Mouse (Mus musculus) urinary bladder, postnatal 4 days (tissue): ENCODE data around the gene Agbl2.

ENCODE experiments used
- DNase-seq, 2 experiments: peaks; one replicate each; pipeline ENCODE4 v3.0.0; 2021 to 2022; ENCODE audit warnings: low spot score in 2 of 2

The Agbl2 gene

DNA sequence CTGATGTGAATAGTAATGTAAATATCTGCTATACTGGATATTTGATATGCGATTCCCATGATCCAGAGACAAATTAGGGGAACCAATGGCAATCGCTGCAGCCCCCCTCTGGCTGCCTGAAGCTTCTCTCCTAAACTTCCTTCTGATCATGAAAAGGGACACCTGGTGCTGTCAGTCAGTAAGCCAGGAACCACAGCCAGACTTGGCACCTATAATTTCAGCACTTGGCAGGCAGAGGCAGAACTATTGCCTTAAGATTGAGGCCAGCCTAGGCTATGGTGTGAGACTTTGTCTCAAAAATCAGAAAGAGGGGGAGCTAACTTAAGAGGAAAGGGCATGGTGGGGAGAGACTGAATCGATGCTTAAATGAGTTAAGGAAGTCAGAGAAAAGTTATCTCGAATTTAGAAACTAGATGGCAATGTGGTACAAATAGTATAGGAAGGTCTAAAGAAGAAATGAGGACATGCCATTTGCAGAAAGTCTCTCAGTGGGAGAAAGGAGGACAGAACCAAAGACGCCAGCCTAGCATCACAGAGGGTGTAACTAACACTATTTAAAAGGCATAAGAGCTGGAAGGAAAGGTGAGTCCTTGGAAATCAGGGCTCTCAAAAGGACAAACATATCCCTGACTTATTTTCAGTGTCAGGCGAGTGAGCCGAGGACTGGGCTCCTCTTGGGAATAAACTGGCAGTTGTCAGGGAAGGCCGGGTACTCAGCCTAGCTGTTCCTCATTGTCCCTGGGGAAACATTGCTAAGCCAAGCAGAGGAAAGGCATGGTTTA, 88.8 kb downstream of the Agbl2 start:
- no peak for DNase-seq

DNA sequence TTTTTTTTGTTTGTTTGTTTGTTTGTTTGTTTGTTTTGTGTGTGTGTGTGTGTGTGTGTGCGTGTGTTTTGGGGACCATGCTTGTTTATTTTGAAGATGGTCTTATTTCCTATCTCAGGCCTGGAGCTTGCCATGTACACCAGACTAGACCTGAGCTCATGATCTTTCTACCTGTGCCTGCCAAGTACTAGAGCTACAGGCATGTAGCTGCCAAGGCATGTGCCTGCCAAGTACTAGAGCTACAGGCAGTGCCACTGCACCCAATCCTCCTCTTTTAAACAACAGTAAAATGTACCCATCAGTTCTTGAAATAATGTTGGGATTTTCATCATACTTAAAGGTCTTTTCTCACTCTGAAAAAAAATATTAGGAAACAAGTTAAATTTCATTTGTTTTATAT, 91.5 kb downstream of the Agbl2 start:
- no peak for DNase-seq

DNA sequence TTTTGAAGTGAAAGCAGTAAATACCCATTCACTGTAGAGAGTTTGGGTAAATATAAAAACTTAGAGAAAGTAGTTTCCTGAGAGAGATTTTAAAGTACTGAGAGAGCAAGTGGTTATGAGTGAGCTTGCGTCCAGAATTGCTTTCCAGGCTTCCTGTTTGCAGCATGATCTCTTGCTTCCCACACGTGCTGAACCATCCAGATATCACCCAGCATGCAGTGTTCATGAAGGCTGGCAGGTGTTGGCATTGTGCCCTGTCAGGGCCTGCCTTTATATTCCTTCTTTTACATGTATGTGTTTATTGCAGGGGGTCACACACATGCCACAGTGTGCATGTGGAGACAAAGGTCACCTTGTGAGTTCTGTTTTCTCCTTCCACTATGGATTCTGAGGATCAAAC, 92.7 kb downstream of the Agbl2 start:
- no peak for DNase-seq

DNA sequence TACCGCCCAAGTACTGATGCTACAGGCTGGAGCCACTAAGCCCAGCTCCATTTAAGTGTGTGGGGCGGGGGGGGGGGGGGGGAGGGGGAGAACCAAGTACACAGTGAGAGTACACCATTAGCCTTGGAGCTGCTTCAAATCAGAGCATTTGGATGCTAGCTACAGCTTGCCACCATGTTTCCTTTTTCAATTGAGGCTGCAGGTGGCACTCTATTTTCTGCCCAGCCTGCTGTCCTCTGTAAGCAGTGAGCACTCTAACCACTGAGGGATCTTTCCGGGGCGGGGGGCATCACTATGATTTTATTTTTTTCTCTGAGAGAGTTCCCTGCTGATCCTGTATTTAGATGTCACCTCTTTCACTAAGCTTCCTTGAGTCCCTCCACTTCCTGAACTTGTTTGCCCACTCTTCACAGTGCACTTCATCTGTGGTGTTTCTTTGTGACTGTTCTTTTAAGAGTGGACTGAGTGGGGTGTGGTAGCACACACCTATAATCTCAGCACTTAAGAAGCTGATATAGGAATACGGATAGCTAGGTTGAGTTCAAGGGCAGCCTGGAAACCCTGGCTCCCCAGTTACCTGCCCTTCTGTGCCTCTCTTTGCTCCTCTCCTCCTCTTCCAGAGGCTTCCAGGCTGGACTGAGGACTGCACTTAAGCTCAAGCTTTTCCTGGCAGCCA, 95.2 kb downstream of the Agbl2 start:
- DNase-seq, result no peak

DNA sequence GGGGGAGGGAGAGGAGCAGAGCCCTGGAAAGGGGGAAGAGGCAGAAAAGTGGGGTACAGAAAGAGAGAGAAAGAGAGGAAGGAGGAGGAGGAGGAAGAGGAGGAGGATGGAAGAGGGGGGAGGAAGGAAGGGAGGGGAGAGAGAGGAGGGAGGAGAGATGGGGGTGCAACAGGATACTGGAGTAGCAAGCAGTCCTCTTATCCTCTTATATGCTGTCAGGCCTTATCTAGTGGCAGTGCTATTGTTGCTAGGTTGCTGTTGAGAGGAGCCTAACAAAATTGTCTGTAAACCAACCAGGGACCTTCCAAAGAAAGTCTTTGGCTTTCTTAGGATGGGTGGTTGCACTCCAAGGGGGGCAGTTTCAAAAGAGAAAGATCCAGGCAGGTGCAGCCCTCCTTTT, 96.9 kb downstream of the Agbl2 start:
- no peak for DNase-seq

DNA sequence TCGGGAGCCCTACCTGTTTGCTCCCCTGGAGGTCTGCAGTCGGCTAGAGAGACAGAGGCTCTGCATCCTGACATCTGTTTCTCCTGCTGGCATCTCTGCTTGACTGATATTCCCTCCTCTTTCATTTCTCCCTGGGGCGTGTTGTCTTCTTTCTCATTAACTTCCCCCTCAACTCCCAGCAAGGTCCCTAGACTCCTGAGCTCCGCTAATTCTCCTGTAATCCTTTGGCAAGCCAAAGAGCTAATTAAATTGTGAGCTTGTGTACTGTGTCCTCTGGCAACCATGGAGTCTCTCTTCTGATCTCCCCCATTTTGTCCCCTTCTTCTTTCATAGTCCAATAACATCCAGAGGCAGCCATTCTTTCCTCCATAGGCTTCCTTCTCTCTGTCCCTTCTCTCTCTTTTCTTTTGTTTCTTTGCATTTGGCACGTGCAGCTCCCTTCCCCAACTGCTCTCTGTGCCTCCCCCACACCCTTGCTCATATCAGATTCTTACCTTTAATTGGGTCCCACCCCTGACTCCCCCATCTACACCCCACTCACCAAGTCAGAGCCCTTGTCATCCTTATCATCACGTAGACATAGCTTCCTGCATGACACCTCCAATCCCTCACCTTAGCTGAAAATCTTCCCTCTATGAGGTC, 97.7 kb downstream of the Agbl2 start:
- no peak for DNase-seq

DNA sequence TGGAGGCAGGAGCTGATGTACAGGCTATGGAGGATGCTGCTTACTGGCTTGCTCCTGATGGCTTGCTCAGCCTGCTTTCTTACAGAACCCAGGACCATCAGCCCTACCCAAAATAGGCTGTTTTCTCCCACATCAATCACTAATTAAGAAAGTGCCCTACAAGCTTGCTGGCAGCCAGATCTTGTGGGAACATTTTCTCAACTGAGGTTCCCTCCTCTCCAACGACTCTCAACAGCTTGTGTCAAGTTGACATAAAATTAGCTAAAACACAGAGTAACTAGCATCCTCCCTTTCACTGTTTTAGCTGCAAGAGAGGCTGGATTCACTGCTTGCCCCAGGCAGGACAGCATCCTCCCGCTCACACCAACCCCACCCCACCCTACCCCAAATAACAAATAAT, 99.3 kb downstream of the Agbl2 start:
- no peak for DNase-seq
